Mouse (Mus musculus) kidney, embryonic 16.5 days (tissue): ENCODE results near the gene Mgst3. TPM values are rescaled to one million over a fixed set of nuclear protein-coding genes. Genes with fewer than 3 reads are reported as not detected.

Experiments
- ATAC-seq: fragments of 200-750 bp; cut with Nextera tagmentation; 2 replicates; pipeline ENCODE4 v1.8.0; 2017; ENCODE audit warnings: moderate TSS enrichment; ENCODE audit not compliant: low FRiP score, low TSS enrichment
- H3K27ac ChIP-seq: fragments of 300-500 bp; sonication (generic); 2 replicates; pipeline ENCODE4 v1.5.1; 2014; ENCODE audit warnings: low read length
- H3K27me3 ChIP-seq: fragments of 300-500 bp; sonication (generic); 2 replicates; pipeline ENCODE4 v1.6.1; 2014; ENCODE audit warnings: low read length, control low read depth, mixed read lengths; ENCODE audit not compliant: insufficient read depth
- H3K36me3 ChIP-seq: fragments of 300-500 bp; sonication (generic); 2 replicates; pipeline ENCODE4 v1.6.1; 2014; ENCODE audit warnings: low read length, control low read depth, mixed read lengths; ENCODE audit not compliant: insufficient read depth
- H3K4me1 ChIP-seq: fragments of 300-500 bp; sonication (generic); 2 replicates; pipeline ENCODE4 v1.6.1; 2014; ENCODE audit warnings: low read length, control low read depth, mixed read lengths; ENCODE audit not compliant: insufficient read depth
- H3K4me2 ChIP-seq: fragments of 300-500 bp; sonication (generic); replicated peaks from 2 replicates; pipeline ENCODE4 v1.6.1; 2014; ENCODE audit warnings: low read depth, low read length
- H3K4me3 ChIP-seq: fragments of 300-500 bp; sonication (generic); 2 replicates; pipeline ENCODE4 v1.5.1; 2014; ENCODE audit warnings: mild to moderate bottlenecking, low read length
- H3K9ac ChIP-seq: fragments of 300-500 bp; sonication (generic); replicated peaks from 2 replicates; pipeline ENCODE4 v1.6.1; 2014; ENCODE audit warnings: low read length
- H3K9me3 ChIP-seq: fragments of 300-500 bp; sonication (generic); 2 replicates; pipeline ENCODE4 v1.6.1; 2016; ENCODE audit warnings: low read length, control low read depth
- WGBS: fragments of 180-500 bp; shearing (Covaris S2); extraction: QIAGEN DNeasy Blood & Tissue Kit; methylation state at CpG from one replicate; pipeline ENCODE4 v1.1.7; 2014; 5-methylcytosine and 5-hydroxymethylcytosine counted together
- polyA plus RNA-seq: library from polyadenylated mRNA; unstranded; fragments of >200 nt; fragmentation: Nextera tagmentation; extraction: Ambion mirVana; gene quantifications from 2 replicates; pipeline ENCODE4 v1.2.1, GENCODE M21; 2015

Mgst3 gene
- 58.0 and 58.2 TPM in 2 replicates for polyA plus RNA-seq

GRCm38 (mm10) chr1:167393683-167394492, at the start of gene Mgst3:
Gene Mgst3 (minus strand): TSS chr1:167393841.
- no peaks in the 10 kb centered on the region for H3K9me3 ChIP-seq
- peak within 1 kb of the TSS; percentile 87 for H3K9ac ChIP-seq
- WGBS = under 1% methylated on average over 45 of the region's 45 CpGs
- peak; percentile 98 for ATAC-seq
- H3K4me1 ChIP-seq = peaks cover 10% of the 10 kb centered on the region
- peak within 1 kb of the TSS; percentile 73 for H3K4me3 ChIP-seq
- H3K27ac ChIP-seq = peak within 1 kb of the TSS; percentile 88
- H3K36me3 ChIP-seq = no peaks in the 10 kb centered on the region
- H3K27me3 ChIP-seq = peaks cover 5% of the 10 kb centered on the region
- H3K4me2 ChIP-seq = peak within 1 kb of the TSS; percentile 78

GRCm38 (mm10) chr1:167438231-167438885, 44.7 kb upstream of the Mgst3 start:
- Histone ChIP-seq H3K4me3 (no peak overlapping the region), H3K4me1 (no peaks in the 10 kb centered on the region), H3K36me3 (no peaks in the 10 kb centered on the region), H3K9ac (no peak overlapping the region), H3K27ac (no peak overlapping the region), H3K27me3 (peaks cover 7% of the 10 kb centered on the region; the same call in 1 of the 2 replicates), H3K9me3 (no peaks in the 10 kb centered on the region), H3K4me2 (no peak overlapping the region)
- 55% methylated on average over 9 of the region's 9 CpGs for WGBS
- ATAC-seq = no peak

- ATAC-seq = no peak
- no peaks in the 10 kb centered on the region for H3K36me3 ChIP-seq
- H3K4me1 ChIP-seq = no peaks in the 10 kb centered on the region
- no peaks in the 10 kb centered on the region for H3K9me3 ChIP-seq
- no peak overlapping the region for H3K27ac ChIP-seq
- H3K4me2 ChIP-seq = no peak overlapping the region
- no peak overlapping the region for H3K4me3 ChIP-seq
- H3K9ac ChIP-seq = no peak overlapping the region
- 71% methylated on average over 7 of the region's 7 CpGs for WGBS
- peaks cover 7% of the 10 kb centered on the region; the same call in 1 of the 2 replicates for H3K27me3 ChIP-seq
Observed at GRCm38 (mm10) chr1:167437091-167437490, 43.5 kb upstream of the Mgst3 start.

GRCm38 (mm10) chr1:167436186-167436975, 42.7 kb upstream of the Mgst3 start:
- Histone ChIP-seq H3K4me3 (no peak overlapping the region), H3K27ac (no peak overlapping the region), H3K27me3 (peaks cover 5% of the 10 kb centered on the region; the same call in 1 of the 2 replicates), H3K36me3 (no peaks in the 10 kb centered on the region), H3K4me2 (no peak overlapping the region), H3K9me3 (no peaks in the 10 kb centered on the region), H3K4me1 (no peaks in the 10 kb centered on the region), H3K9ac (no peak overlapping the region)
- no peak for ATAC-seq
- WGBS = 81% methylated on average over 7 of the region's 7 CpGs

- Histone ChIP-seq H3K27ac (no peak overlapping the region), H3K9me3 (no peaks in the 10 kb centered on the region), H3K9ac (no peak overlapping the region), H3K4me2 (no peak overlapping the region), H3K4me3 (no peak overlapping the region), H3K27me3 (peaks cover 3% of the 10 kb centered on the region; the same call in 1 of the 2 replicates), H3K36me3 (no peaks in the 10 kb centered on the region), H3K4me1 (no peaks in the 10 kb centered on the region)
- no peak for ATAC-seq
- 81% methylated on average over 4 of the region's 4 CpGs for WGBS
Observed at GRCm38 (mm10) chr1:167434931-167435330, 41.3 kb upstream of the Mgst3 start.

- Histone ChIP-seq H3K4me1 (no peaks in the 10 kb centered on the region), H3K9ac (no peak overlapping the region), H3K4me3 (no peak overlapping the region), H3K9me3 (no peaks in the 10 kb centered on the region), H3K27ac (no peak overlapping the region), H3K27me3 (peaks cover 3% of the 10 kb centered on the region; the same call in 1 of the 2 replicates), H3K4me2 (no peak overlapping the region), H3K36me3 (no peaks in the 10 kb centered on the region)
- 58% methylated on average over 9 of the region's 9 CpGs for WGBS
- ATAC-seq = no peak
Observed at GRCm38 (mm10) chr1:167430976-167431676, 37.5 kb upstream of the Mgst3 start.

- Histone ChIP-seq H3K4me3 (no peak overlapping the region), H3K9ac (no peak overlapping the region), H3K4me2 (no peak overlapping the region), H3K27ac (no peak overlapping the region), H3K27me3 (no peaks in the 10 kb centered on the region), H3K4me1 (no peaks in the 10 kb centered on the region), H3K9me3 (no peaks in the 10 kb centered on the region), H3K36me3 (no peaks in the 10 kb centered on the region)
- 88% methylated on average over 7 of the region's 7 CpGs for WGBS
- no peak for ATAC-seq
Observed at GRCm38 (mm10) chr1:167426681-167427080, 33.0 kb upstream of the Mgst3 start.

GRCm38 (mm10) chr1:167425572-167425971, 31.9 kb upstream of the Mgst3 start:
- Histone ChIP-seq H3K27ac (no peak overlapping the region), H3K9me3 (no peaks in the 10 kb centered on the region), H3K4me1 (no peaks in the 10 kb centered on the region), H3K36me3 (no peaks in the 10 kb centered on the region), H3K4me2 (no peak overlapping the region), H3K4me3 (no peak overlapping the region), H3K9ac (no peak overlapping the region), H3K27me3 (no peaks in the 10 kb centered on the region)
- ATAC-seq = no peak
- 87% methylated on average over 5 of the region's 5 CpGs for WGBS

- Histone ChIP-seq H3K4me3 (no peak overlapping the region), H3K9ac (no peak overlapping the region), H3K27ac (no peak overlapping the region)
Observed at GRCm38 (mm10) chr1:167422501-167423240, 29.0 kb upstream of the Mgst3 start.

More at GRCm38 (mm10) chr1:167422501-167423240, 29.0 kb upstream of the Mgst3 start:
- no peaks in the 10 kb centered on the region for H3K9me3 ChIP-seq
- 82% methylated on average over 11 of the region's 11 CpGs for WGBS
- ATAC-seq = no peak
- H3K4me2 ChIP-seq = no peak overlapping the region
- no peaks in the 10 kb centered on the region for H3K4me1 ChIP-seq
- H3K36me3 ChIP-seq = no peaks in the 10 kb centered on the region
- no peaks in the 10 kb centered on the region for H3K27me3 ChIP-seq
